Mouse (Mus musculus) brain, embryonic 18.5 days (tissue): Measurements from ENCODE around the gene Cd3eap.

Experiments used
- DNase-seq: peaks from one replicate; pipeline ENCODE4 v3.0.0-alpha.2; 2012; ENCODE audit warnings: low read depth, low spot score

The Cd3eap gene

DNA sequence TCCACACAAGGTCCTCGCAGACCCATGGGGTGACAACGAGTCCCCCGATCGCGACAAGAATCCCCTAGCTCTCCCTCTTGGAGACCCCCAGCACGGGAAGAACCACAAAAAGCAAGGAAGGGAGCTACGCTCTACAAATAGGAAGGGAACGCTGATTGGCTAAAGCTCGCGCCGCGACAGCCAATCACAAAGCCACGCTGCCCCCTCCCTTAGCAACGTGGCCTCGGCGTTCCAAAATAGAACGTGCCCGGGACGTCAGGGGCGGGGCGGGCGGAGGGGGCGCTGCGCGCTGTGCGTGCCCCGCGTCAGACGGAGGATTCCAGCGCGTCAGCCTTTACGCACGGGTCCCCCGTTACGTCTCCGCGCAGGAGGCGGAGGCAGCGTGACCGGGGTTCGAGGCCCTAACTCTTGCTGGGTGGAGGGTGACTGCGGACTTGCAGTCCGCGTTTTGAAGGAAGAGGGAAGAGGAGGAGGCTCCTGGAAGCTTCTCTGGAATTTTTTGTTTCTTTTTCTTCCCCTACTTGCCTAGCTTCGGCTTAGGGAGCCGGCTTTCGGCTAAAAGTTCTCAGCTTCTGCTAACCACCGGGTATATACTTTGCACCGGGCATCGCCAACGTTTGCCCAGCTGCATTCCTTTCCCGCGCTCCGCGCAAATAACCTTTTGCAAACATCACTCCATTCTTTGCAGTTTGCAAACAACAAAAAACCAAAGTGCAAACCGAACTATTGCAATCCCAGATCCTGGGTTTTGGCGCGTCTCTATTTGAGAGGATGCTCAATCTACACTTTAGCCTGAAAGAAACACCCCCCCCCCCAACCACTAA lies 50.6 kb downstream of the Cd3eap start:
- DNase-seq = peak; percentile 85

DNA sequence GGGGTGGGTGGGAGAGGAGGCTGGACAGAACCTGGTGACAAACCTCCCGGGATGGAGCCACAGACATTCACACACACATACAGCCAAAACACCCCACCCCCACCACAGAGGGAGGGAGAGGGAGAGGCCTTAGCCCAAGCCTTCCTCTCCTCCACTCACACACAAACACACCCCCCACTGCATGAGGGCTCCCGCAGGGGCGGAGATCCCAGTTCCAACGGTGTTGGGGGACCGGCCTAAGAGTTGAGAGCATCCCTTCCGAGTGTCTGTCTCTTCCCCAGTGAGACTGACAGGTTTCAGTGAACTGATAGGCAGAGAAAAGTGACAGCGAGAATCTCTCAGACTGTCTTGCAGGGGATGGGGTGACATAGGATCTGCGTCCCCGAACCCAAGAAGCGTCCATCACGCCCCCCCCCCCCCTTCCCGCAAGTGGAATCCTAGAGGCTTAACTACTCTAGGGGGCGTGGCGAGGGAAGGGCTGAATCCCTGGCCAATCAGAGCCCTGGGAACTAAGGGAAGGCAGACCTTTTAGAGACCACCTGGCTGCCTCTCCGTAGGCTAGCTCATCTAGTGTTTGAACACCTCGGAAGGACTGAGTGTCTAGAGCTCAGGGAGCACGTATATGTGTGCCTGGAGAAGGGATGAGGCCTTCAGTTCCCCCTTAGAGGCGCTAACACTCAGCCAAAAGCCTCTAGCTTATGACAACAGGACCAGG lies 51.4 kb downstream of the Cd3eap start:
- DNase-seq = no peak

DNA sequence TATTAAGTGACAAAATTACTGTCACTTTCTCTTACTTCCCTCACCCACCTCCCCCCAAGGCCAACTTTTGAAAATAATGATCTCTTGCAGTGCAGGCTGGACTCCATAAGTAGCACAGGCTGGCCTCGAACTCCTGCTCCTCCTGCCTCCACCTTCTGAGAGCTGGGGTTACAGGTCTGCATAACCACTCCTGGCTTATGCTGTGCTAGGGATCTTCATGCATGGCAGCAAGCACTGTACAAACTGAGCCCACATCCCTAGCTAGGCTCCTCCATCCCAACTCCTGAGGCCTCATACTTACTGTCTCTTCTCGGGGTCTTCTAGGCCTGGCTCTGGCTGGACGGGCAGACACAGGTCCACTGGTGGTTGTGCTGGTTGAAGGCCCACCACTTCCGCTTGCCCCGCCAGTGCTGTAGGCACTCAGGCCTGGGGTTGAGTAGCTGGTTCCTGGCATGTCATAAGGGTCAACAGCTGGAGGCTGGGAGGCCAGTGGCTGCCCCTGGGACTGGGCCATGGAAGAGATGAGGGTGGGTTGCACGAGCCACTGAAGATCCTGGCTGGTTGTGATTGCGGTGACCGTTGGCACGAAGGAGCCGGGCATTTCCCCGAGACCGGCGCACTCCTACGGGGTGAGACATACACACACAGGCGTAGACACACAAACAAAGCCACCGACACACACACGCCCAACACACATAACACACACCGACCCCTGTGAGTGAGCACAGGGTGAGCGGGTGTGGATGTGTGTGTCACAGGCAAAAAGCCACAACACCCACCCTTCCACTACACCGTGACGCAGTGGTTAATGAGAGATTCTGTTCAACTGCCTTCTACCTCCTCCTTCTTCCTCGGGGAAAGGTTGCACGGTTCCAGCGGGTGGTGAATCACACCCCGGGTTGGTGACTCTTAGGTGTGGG lies 52.2 kb downstream of the Cd3eap start:
- no peak for DNase-seq
